Mouse (Mus musculus) neural tube, embryonic 10.5 days (tissue): ENCODE data around the gene Gtf2i.

ENCODE experiments used
- DNase-seq: peaks from one replicate; pipeline ENCODE4 v3.0.0-alpha.2; 2017; ENCODE audit warnings: low spot score; ENCODE audit errors: extremely low spot score

Gene Gtf2i

GRCm38 (mm10) chr5:134244890-134245289 lies 69.7 kb downstream of the Gtf2i start:
- no peak for DNase-seq

GRCm38 (mm10) chr5:134243661-134244436 lies 70.7 kb downstream of the Gtf2i start:
- DNase-seq, result no peak

- no peak for DNase-seq
These were observed 72.7 kb downstream of the Gtf2i start for GRCm38 (mm10) chr5:134241831-134242230.

GRCm38 (mm10) chr5:134237936-134238760 lies 76.4 kb downstream of the Gtf2i start:
- peak; percentile 49 for DNase-seq

GRCm38 (mm10) chr5:134237508-134237907 lies 77.1 kb downstream of the Gtf2i start:
- DNase-seq, result no peak

GRCm38 (mm10) chr5:134236796-134237195 lies 77.8 kb downstream of the Gtf2i start:
- DNase-seq, result no peak

- no peak for DNase-seq
These were observed 78.3 kb downstream of the Gtf2i start for GRCm38 (mm10) chr5:134236241-134236640.

GRCm38 (mm10) chr5:134235111-134235510 lies 79.4 kb downstream of the Gtf2i start:
- no peak for DNase-seq

GRCm38 (mm10) chr5:134234205-134234604 lies 80.4 kb downstream of the Gtf2i start:
- no peak for DNase-seq

GRCm38 (mm10) chr5:134233244-134233651 lies 81.3 kb downstream of the Gtf2i start:
- no peak for DNase-seq

- no peak for DNase-seq
These were observed 82.0 kb downstream of the Gtf2i start for GRCm38 (mm10) chr5:134232568-134232967.

GRCm38 (mm10) chr5:134232111-134232510 lies 82.4 kb downstream of the Gtf2i start:
- no peak for DNase-seq

- no peak for DNase-seq
These were observed 83.2 kb downstream of the Gtf2i start for GRCm38 (mm10) chr5:134231376-134231775.

- no peak for DNase-seq
These were observed 85.2 kb downstream of the Gtf2i start, which contains the start of gene Ncf1 for GRCm38 (mm10) chr5:134229391-134229790. Gene Ncf1 (minus strand): TSS chr5:134229625.

GRCm38 (mm10) chr5:134228249-134228638 lies 86.3 kb downstream of the Gtf2i start:
- DNase-seq, result no peak

GRCm38 (mm10) chr5:134227574-134228248 lies 86.8 kb downstream of the Gtf2i start:
- peak; percentile 54 for DNase-seq

- DNase-seq, result no peak
These were observed 87.6 kb downstream of the Gtf2i start for GRCm38 (mm10) chr5:134226946-134227345.

GRCm38 (mm10) chr5:134225110-134225901 lies 89.3 kb downstream of the Gtf2i start:
- no peak for DNase-seq

- DNase-seq, result no peak
These were observed 92.8 kb downstream of the Gtf2i start for GRCm38 (mm10) chr5:134221708-134222150.

- DNase-seq, result no peak
These were observed 93.3 kb downstream of the Gtf2i start for GRCm38 (mm10) chr5:134221278-134221677.

- DNase-seq, result no peak
These were observed 96.7 kb downstream of the Gtf2i start for GRCm38 (mm10) chr5:134217900-134218299.
